Mouse (Mus musculus) limb, embryonic 10.5 days (tissue): Measurements from ENCODE around the gene Mfap2. TPM values are rescaled to one million over a fixed set of nuclear protein-coding genes. Genes with fewer than 3 reads are reported as not detected.

Source experiments
- DNase-seq: peaks from one replicate; pipeline ENCODE4 v3.0.0-alpha.2; 2017; ENCODE audit warnings: low spot score
- H3K27ac ChIP-seq: fragments of 300-500 bp; sonication (generic); 2 replicates; pipeline ENCODE4 v1.5.1; 2016; ENCODE audit warnings: mild to moderate bottlenecking
- H3K27me3 ChIP-seq: fragments of 300-500 bp; sonication (generic); 2 replicates; pipeline ENCODE4 v1.6.1; 2016; ENCODE audit warnings: low read depth, mild to moderate bottlenecking; ENCODE audit not compliant: poor library complexity, severe bottlenecking
- H3K36me3 ChIP-seq: fragments of 300-500 bp; sonication (generic); 2 replicates; pipeline ENCODE4 v1.6.1; 2016; ENCODE audit warnings: mild to moderate bottlenecking, moderate library complexity
- H3K4me1 ChIP-seq: fragments of 300-500 bp; sonication (generic); 2 replicates; pipeline ENCODE4 v1.6.1; 2016
- H3K4me3 ChIP-seq: fragments of 300-500 bp; sonication (generic); 2 replicates; pipeline ENCODE4 v1.5.1; 2016; ENCODE audit warnings: mild to moderate bottlenecking, moderate library complexity
- H3K9me3 ChIP-seq: fragments of 300-500 bp; sonication (generic); replicated peaks from 2 replicates; pipeline ENCODE4 v1.6.1; 2016; ENCODE audit warnings: mild to moderate bottlenecking
- WGBS: fragments of 180-500 bp; shearing (Covaris S2); methylation state at CpG from one replicate; pipeline ENCODE4 v1.1.7; 2016; 5-methylcytosine and 5-hydroxymethylcytosine counted together
- polyA plus RNA-seq: library from polyadenylated mRNA; unstranded; fragments of >200 nt; fragmentation: Nextera tagmentation; extraction: Ambion mirVana; gene quantifications from 2 replicates; pipeline ENCODE4 v1.2.1, GENCODE M21; 2016

The Mfap2 gene
- polyA plus RNA-seq, 1 experiment from 2014 or later = 521 TPM

DNA sequence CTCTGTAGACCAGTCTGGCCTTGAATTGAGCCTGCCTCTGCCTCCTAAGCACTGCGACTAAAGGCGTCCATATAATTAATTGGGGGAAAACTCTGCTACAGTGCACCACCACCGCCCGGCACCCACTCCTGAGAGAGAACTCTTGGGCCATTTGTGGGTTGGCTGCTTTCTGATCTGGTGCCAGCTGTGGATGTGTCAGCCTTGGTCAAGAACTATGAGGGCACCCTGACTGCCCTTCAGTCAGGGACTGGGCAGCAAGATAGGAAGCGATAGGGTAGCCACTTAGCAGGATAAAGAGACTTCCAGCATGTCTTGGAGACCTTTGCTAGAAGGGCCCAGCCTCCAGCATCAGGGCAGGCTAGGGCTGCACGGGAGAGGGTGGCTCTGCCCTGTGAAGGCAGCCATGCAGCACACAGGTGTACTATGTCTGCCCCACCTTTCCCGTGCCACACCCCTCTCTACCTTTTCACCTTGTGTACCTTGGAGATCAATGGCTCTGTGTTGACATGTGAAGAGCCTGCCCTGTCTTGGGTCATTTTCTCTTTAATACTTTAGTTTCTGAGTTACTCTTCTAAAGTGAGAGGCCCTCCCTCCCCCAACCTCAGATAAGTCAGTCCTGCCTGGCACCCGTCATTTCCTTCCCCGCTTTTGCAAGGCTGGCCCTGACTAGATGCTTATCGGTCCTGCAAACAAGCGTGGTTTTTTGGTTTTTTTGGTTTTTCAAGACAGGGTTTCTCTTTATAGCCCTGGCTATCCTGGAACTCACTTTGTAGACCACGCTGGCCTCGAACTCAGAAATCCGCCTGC lies 32.1 kb upstream of the Mfap2 start:
- peaks cover 82% of the 10 kb centered on the region for H3K36me3 ChIP-seq
- no peaks in the 10 kb centered on the region for H3K9me3 ChIP-seq
- no peak overlapping the region for H3K27ac ChIP-seq
- 92% methylated on average over 14 of the region's 14 CpGs for WGBS
- no peaks in the 10 kb centered on the region for H3K27me3 ChIP-seq
- H3K4me1 ChIP-seq = peaks cover 4% of the 10 kb centered on the region; the same call in 1 of the 2 replicates
- DNase-seq = no peak
- H3K4me3 ChIP-seq = no peak overlapping the region

DNA sequence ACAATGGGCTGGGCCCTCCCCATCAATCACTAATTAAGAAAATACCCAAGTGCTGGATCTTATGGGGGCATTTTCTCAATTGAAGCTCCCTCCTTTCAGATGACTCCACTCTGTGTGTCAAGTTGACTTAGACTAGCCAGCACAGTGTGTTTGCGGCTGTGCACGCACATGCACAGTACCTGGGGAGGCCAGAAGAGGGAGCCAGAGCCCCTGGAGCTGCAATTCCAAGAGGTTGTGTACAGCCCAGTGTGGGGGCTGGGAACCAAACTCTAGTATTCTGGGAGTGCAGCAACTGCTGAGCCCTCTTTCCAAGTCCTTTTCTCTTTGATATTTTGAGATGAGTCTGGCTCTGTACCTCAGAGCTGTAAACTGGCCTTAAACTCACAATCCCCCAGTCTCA lies 28.6 kb upstream of the Mfap2 start:
- 95% methylated on average over 2 of the region's 2 CpGs for WGBS
- Histone ChIP-seq H3K27ac (no peak overlapping the region), H3K4me1 (peaks cover 17% of the 10 kb centered on the region), H3K27me3 (no peaks in the 10 kb centered on the region), H3K9me3 (no peaks in the 10 kb centered on the region), H3K36me3 (peaks cover 47% of the 10 kb centered on the region), H3K4me3 (no peak overlapping the region)
- no peak for DNase-seq

DNA sequence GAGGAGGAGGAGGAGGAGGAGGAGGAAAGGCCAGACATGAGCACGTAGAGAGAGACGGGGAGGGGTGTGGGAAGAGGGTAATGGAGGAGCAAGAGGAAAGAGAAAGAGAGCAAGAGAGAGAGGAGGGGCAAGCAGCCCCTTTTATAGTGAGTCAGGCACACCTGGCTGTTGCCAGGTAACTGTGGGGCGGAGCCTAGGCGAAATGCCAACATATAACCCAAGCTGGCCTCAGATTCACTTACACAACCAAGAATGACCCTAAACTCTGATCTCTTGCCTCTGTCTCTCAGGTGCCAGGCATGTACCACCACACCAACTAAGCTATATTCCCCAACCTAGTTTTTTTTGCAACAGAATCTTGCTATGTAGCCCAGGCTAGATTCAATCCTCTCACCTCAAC lies 27.4 kb upstream of the Mfap2 start:
- no peak for DNase-seq
- Histone ChIP-seq H3K27me3 (no peaks in the 10 kb centered on the region), H3K4me1 (peaks cover 29% of the 10 kb centered on the region), H3K36me3 (peaks cover 35% of the 10 kb centered on the region), H3K9me3 (no peaks in the 10 kb centered on the region), H3K27ac (no peak overlapping the region), H3K4me3 (no peak overlapping the region)
- 80% methylated on average over 4 of the region's 4 CpGs for WGBS

DNA sequence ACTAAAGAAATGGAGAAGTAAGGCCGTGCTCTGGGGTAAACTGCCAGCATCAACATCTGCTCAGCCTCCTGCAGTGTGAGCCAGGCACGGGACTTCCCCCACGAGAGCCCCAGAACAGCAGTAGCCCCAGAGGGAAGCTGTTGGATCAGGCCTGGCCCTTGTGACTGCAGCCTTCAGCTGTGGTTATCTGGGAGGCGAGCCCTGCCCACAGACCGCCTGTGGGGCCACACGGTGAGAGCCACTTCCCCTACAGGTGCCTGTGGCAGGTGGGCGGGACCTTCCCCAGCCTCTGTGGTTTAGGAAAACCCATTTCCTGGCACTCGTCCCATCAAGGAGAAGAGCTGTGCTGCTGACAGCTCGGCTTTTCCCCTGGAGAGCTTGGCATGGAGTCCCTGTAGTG lies 26.8 kb upstream of the Mfap2 start:
- H3K4me1 ChIP-seq = peaks cover 33% of the 10 kb centered on the region
- no peaks in the 10 kb centered on the region for H3K9me3 ChIP-seq
- H3K4me3 ChIP-seq = no peak overlapping the region
- 14% methylated on average over 9 of the region's 9 CpGs for WGBS
- H3K27me3 ChIP-seq = no peaks in the 10 kb centered on the region
- peaks cover 28% of the 10 kb centered on the region for H3K36me3 ChIP-seq
- DNase-seq = no peak
- 0 out of 2 replicates have a peak overlapping the region, but pooled peaks have one; percentile 27 for H3K27ac ChIP-seq

DNA sequence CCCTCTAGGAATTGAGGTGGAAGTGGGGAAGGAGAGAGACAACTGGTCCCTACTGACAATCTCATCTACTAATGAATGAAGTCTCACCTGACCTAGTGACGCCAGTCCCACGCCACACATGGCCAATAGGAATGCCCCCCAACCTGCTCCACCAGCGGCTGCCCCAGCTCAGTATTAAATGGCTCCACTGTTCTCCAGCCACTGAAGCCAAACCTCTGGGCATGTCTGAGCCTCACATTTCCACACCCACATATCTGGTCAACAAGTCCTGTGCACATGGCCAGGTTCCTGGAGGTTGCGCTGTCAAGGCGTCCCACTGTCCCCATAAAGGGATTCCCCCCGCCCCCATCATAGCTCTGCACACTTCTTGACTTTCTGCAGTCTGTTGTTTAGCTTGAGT lies 25.7 kb upstream of the Mfap2 start:
- no peak overlapping the region for H3K4me3 ChIP-seq
- no peak for DNase-seq
- H3K4me1 ChIP-seq = peaks cover 42% of the 10 kb centered on the region
- H3K9me3 ChIP-seq = no peaks in the 10 kb centered on the region
- WGBS = 83% methylated on average over 6 of the region's 6 CpGs
- no peak overlapping the region for H3K27ac ChIP-seq
- H3K36me3 ChIP-seq = peaks cover 17% of the 10 kb centered on the region
- no peaks in the 10 kb centered on the region for H3K27me3 ChIP-seq

DNA sequence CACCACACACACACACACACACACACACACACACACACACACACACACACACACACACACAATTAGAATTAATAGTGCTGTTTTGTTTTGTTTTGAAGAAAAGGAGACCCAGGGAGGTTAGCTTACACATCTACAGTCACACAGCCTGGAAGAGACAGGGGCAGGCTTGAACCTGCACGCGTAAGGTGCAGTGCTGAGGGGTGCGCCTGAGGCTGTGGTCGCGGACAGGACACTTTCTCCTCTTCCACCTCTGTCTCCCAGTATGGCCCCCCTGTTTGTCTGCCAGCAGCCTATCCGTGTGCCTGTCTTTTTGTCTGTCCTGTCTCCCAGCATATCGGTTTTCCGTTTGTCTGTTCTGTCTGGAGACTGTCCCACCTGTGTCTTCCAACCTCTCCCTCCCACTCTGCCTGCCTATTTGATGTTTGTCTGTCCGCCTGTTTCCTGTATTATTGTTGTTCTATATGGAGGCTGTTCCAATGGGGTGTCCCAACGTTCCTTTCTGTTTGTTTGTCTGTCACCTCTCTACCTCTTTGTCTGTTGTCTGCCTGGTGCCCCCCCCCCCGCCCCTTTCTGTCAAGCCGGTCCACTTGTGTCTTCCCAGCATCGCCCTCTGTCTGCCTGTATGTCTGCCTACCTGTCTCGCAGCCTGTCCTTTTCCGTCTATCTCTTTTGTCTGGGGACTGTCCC lies 24.1 kb upstream of the Mfap2 start:
- no peaks in the 10 kb centered on the region for H3K27me3 ChIP-seq
- peak overlapping the region; percentile 93 for H3K4me3 ChIP-seq
- DNase-seq = no peak
- peak overlapping the region; percentile 86 for H3K27ac ChIP-seq
- 31% methylated on average over 15 of the region's 15 CpGs for WGBS
- peaks cover 42% of the 10 kb centered on the region for H3K4me1 ChIP-seq
- peaks cover 8% of the 10 kb centered on the region; the same call in 1 of the 2 replicates for H3K36me3 ChIP-seq
- no peaks in the 10 kb centered on the region for H3K9me3 ChIP-seq

DNA sequence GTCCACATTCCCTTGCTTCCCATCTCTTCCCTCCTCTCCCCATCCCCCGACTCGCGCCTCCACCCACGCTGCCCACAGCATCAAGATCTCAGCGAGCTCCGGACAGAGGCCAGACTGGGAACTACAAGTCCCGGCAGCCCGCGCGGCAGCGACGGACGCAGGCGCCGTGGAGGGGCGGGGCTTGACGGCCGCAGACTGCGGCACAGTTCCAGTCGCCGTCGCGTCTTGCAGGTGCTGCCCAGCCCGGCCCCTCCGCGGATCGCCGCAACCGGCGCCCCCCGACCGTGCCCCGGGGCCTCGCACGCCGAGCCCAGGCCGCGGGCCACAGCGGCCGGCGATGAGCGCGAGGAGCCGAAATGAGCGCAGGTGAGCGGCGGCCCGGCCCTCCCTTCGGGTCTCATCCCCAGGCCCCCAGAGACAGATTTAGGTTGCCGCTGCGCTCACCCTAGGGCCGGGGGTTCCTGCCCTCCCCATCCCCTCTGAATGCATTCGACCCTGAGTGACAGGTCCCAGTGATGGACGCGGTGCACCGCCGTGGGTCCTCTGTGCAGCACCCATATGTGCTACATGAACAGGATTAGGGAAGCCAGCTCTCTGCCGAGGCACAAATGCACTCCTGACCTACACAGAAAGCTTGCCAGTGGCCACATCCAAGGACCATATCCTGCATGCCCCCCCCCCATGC lies 23.4 kb upstream of the Mfap2 start, which contains the start of gene Atp13a2:
Gene Atp13a2 (plus strand): TSS at position 163 of the 685 bp plus-strand sequence.
- peaks cover 7% of the 10 kb centered on the region for H3K36me3 ChIP-seq
- H3K4me1 ChIP-seq = peaks cover 47% of the 10 kb centered on the region
- peak; percentile 90 for DNase-seq
- H3K27ac ChIP-seq = peak within 1 kb of the TSS; percentile 86
- WGBS = under 1% methylated on average over 56 of the region's 58 CpGs
- H3K9me3 ChIP-seq = no peaks in the 10 kb centered on the region
- H3K27me3 ChIP-seq = no peaks in the 10 kb centered on the region
- peak within 1 kb of the TSS; percentile 93 for H3K4me3 ChIP-seq

DNA sequence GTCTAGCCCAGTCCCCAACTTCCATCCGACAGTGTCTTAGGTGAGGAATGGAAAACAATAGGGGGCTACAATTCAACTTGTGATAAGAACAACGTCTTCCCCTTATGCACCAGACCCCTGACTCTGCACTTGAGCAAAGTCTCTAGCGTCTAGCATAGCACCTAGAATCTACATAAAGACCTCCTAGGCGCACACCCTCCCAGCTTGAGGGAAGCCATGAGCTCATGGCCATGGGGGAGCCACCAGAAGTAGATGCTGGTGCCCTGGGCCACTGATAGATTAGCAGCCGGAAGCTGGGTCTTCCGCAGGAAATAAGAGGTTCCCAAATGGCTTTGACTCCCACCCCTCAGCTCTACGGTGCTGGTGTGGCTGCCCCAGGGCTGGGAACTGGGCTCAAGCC lies 22.7 kb upstream of the Mfap2 start:
- WGBS = 32% methylated on average over 7 of the region's 7 CpGs
- Histone ChIP-seq H3K4me3 (peak overlapping the region; percentile 93), H3K27me3 (no peaks in the 10 kb centered on the region), H3K27ac (peak overlapping the region; percentile 86; the same call in 1 of the 2 replicates), H3K9me3 (no peaks in the 10 kb centered on the region), H3K36me3 (peaks cover 13% of the 10 kb centered on the region), H3K4me1 (peaks cover 50% of the 10 kb centered on the region)
- DNase-seq = no peak

DNA sequence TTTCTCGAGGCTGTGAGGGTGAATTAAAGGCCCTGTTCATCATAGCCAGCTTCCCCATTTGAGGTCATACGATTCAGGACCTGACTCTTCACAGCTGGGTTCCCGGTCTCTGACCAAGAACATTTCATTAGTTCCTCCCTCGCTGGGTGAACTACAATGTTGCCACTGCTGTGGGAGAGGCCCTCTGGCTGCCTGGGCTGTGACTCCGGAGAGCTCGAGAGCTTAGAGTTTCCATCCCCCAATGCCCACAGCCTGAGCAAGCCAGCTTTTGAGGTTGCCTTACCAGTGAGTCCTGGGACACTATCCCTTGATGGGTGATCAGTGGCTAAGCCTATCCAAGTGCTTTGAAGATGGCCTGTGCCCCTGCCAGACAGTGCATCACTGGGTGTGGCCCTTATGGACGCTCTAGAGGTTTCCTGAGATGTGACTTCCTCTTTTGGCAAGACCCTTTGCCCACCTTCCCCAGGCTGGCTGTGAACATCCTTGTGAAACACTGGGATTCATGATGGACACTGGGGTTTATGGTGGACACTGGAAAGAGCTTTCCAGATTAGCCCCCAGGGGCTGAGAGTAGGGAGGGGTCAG lies 21.4 kb upstream of the Mfap2 start:
- Histone ChIP-seq H3K4me1 (peaks cover 40% of the 10 kb centered on the region), H3K4me3 (no peak overlapping the region), H3K27ac (0 out of 2 replicates have a peak overlapping the region, but pooled peaks have one; percentile 20), H3K9me3 (no peaks in the 10 kb centered on the region), H3K36me3 (peaks cover 24% of the 10 kb centered on the region), H3K27me3 (no peaks in the 10 kb centered on the region)
- no peak for DNase-seq
- WGBS = 72% methylated on average over 7 of the region's 7 CpGs

DNA sequence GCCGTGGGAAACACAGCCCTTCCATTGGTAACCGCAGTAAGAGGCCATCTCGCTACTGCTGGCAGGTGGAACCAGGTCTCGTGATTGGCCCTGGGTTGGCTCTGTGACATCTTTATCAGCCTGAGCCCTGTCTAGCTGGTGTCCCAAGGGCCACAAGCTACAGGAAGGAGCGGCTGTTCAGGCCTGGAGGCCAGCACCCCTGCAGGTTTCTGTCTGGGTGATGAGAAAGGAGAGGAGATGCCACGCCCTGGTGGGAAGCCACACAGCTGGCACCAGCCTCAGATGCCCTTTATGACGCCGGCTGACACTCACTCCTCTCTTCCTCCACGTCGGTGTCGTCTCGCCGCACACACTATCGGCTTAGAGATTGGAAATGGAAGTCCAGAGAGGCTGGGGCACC lies 20.8 kb upstream of the Mfap2 start:
- no peak overlapping the region for H3K27ac ChIP-seq
- 92% methylated on average over 14 of the region's 14 CpGs for WGBS
- no peaks in the 10 kb centered on the region for H3K9me3 ChIP-seq
- no peaks in the 10 kb centered on the region for H3K27me3 ChIP-seq
- H3K4me1 ChIP-seq = peaks cover 40% of the 10 kb centered on the region
- H3K36me3 ChIP-seq = peaks cover 30% of the 10 kb centered on the region
- DNase-seq = no peak
- H3K4me3 ChIP-seq = no peak overlapping the region

DNA sequence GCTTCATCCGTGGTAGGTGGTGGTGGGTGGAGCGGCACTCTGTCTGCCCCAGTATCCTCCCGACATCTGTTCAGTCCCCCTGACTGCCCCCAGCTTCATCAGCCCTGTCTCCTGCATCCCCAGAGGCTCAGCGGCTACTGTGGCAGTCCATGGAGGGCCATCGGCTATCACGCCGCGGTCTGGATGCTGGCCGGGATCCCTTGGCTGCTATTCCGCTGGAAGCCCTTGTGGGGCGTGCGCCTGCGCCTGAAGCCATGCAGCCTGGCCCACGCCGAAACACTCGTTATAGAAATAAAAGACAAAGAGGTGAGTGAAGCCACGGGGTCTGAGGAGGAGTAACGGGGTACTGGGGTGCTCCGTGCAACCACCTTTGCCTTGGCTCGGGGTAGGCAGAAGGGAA lies 18.0 kb upstream of the Mfap2 start:
- peaks cover 27% of the 10 kb centered on the region for H3K4me1 ChIP-seq
- WGBS = 86% methylated on average over 20 of the region's 20 CpGs
- no peaks in the 10 kb centered on the region for H3K27me3 ChIP-seq
- no peak overlapping the region for H3K4me3 ChIP-seq
- peaks cover 58% of the 10 kb centered on the region for H3K36me3 ChIP-seq
- no peaks in the 10 kb centered on the region for H3K9me3 ChIP-seq
- no peak for DNase-seq
- H3K27ac ChIP-seq = no peak overlapping the region

DNA sequence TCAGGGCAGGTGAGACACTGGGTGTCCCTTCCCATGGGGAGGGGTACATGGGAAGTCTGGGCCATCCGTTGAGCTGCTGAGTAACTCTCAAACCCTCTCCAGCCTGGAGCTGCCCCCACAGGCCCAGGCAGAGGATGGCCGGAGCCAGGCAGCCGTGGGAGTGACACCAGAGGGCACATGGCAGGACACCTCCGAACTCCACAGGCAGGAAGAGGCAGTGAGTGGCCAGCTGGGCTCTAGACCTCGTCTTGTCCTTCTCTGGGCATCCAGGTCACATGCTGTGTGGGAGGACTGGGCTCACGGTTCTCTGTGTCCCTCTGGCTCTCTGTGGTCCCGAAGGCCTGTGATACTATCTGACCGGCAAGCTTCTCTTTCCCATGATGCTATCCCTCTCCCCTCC lies 16.4 kb upstream of the Mfap2 start:
- Histone ChIP-seq H3K36me3 (peaks cover 72% of the 10 kb centered on the region), H3K4me1 (peaks cover 12% of the 10 kb centered on the region; the same call in 1 of the 2 replicates), H3K4me3 (no peak overlapping the region), H3K27me3 (no peaks in the 10 kb centered on the region), H3K27ac (no peak overlapping the region), H3K9me3 (no peaks in the 10 kb centered on the region)
- no peak for DNase-seq
- WGBS = 87% methylated on average over 8 of the region's 8 CpGs
